Mouse (Mus musculus) ES-Bruce4 (cell line): ENCODE measurements at regions not wholly inside any gene's neighbourhood (a gene's known extent, or its start where the extent isn't known, plus 50 kb on each side); places are given as distances from the start of the nearest gene placed in this dataset.

Experiments
- H3K27ac ChIP-seq: 2 replicates; pipeline ENCODE4 v1.5.1; 2012; ENCODE audit warnings: low read length, inconsistent platforms; ENCODE audit not compliant: insufficient read depth
- H3K27me3 ChIP-seq: 2 replicates; pipeline ENCODE4 v1.6.1; 2012; ENCODE audit warnings: mild to moderate bottlenecking, low read length, inconsistent platforms; ENCODE audit not compliant: control insufficient read depth, poor library complexity, insufficient read depth, severe bottlenecking
- H3K36me3 ChIP-seq: 2 replicates; pipeline ENCODE4 v1.6.1; 2012; ENCODE audit warnings: inconsistent platforms, mild to moderate bottlenecking, low read length, moderate library complexity; ENCODE audit not compliant: control insufficient read depth, poor library complexity, insufficient read depth, severe bottlenecking
- H3K4me1 ChIP-seq: one replicate; pipeline ENCODE4 v1.8.1; 2011; ENCODE audit warnings: low read length; ENCODE audit not compliant: control insufficient read depth, insufficient read depth
- H3K4me3 ChIP-seq: 2 replicates; pipeline ENCODE4 v1.5.1; 2011; ENCODE audit warnings: low read depth, mild to moderate bottlenecking, low read length
- H3K9ac ChIP-seq: 2 replicates; pipeline ENCODE4 v1.6.1; 2012; ENCODE audit warnings: low read depth, mild to moderate bottlenecking, inconsistent platforms; ENCODE audit not compliant: poor library complexity, severe bottlenecking
- H3K9me3 ChIP-seq: replicated peaks from 2 replicates; pipeline ENCODE4 v1.6.1; 2012; ENCODE audit warnings: mild to moderate bottlenecking, low read length, inconsistent platforms; ENCODE audit not compliant: control insufficient read depth, poor library complexity, insufficient read depth, severe bottlenecking
- CTCF ChIP-seq: IDR thresholded peaks from one replicate; pipeline ENCODE4 v1.8.1; 2011; ENCODE audit warnings: low read depth, low read length
- EP300 ChIP-seq: IDR thresholded peaks from 2 replicates; pipeline ENCODE4 v1.6.1; 2011; ENCODE audit warnings: low read depth, low read length; ENCODE audit not compliant: insufficient read depth
- POLR2A ChIP-seq: IDR thresholded peaks from one replicate; pipeline ENCODE4 v1.8.1; 2011; ENCODE audit warnings: low read length; ENCODE audit not compliant: insufficient read depth

DNA sequence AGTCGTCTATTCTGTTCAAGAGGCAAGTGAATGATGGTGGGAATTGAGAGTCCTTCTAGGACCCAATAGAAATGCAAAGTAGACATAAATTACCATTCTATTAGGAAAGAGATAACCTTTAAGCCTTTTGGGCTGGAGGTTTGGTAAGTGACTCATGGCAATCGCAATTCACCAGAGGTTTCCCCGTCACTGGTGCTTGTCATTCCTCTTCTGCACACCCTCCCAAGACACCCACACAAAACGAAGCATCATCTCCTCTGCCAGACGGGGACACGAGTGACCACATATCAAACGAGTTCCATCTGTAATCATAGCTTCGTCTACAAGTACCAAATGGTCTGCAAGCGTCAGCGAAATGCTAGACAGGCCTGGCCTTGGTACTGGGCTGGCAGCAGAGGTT, 601.4 kb upstream of the Sox9 start:
- Histone ChIP-seq H3K4me3 (no peak overlapping the region), H3K27me3 (no peaks in the 10 kb centered on the region), H3K9ac (no peak overlapping the region), H3K36me3 (no peaks in the 10 kb centered on the region), H3K9me3 (no peaks in the 10 kb centered on the region), H3K4me1 (peaks cover 2% of the 10 kb centered on the region), H3K27ac (no peak overlapping the region)
- TF ChIP-seq EP300 (no peak), CTCF (no peak), POLR2A (no peak)

DNA sequence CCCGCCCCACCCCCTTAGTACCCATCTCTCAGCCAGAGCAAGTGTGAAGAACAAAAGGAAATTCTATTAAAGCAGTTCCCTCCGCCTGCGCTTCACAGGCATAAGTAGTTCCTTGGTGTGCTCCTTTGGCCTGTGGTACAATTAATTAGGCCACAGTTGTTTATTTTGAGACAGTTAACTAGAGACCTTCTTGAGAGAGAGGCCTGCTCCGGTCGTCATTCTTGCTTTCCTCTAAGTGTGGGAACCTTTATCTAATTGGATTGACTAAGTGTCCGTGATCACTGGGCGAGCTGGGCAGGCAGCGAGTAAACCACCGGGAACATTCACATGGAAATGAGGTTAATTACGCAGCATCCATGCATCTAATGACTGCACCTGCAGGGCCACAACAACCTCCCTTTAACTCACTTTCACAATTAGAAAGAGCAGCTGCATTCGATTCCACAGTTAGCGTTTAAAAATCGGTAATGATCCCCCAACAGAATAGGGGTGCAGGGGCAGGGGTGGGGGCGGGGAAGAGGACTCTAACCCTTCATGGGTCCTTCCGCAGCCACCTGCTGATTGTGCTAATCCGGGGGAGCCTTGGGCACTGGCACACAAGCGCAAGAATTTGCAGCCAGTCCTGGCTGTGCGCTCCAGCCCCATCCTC, 584.3 kb upstream of the Sox9 start:
- peaks cover 2% of the 10 kb centered on the region; the same call in 1 of the 2 replicates for H3K27me3 ChIP-seq
- TF ChIP-seq EP300 = 0 out of 2 replicates have a peak, but pooled peaks have one; percentile 50
- no peak for TF ChIP-seq CTCF
- H3K9me3 ChIP-seq = no peaks in the 10 kb centered on the region
- no peak overlapping the region for H3K4me3 ChIP-seq
- H3K27ac ChIP-seq = no peak overlapping the region
- H3K9ac ChIP-seq = no peak overlapping the region
- H3K36me3 ChIP-seq = no peaks in the 10 kb centered on the region
- H3K4me1 ChIP-seq = no peaks in the 10 kb centered on the region

- no peaks in the 10 kb centered on the region for H3K4me1 ChIP-seq
- no peak overlapping the region for H3K4me3 ChIP-seq
- H3K9me3 ChIP-seq = no peaks in the 10 kb centered on the region
- H3K27ac ChIP-seq = no peak overlapping the region
- no peaks in the 10 kb centered on the region for H3K27me3 ChIP-seq
- no peak overlapping the region for H3K9ac ChIP-seq
- TF ChIP-seq CTCF = no peak
- no peak for TF ChIP-seq EP300
- TF ChIP-seq POLR2A = no peak
- no peaks in the 10 kb centered on the region for H3K36me3 ChIP-seq
Measured at GRCm38 (mm10) chr11:112204561-112204960, 577.5 kb upstream of the Sox9 start.

DNA sequence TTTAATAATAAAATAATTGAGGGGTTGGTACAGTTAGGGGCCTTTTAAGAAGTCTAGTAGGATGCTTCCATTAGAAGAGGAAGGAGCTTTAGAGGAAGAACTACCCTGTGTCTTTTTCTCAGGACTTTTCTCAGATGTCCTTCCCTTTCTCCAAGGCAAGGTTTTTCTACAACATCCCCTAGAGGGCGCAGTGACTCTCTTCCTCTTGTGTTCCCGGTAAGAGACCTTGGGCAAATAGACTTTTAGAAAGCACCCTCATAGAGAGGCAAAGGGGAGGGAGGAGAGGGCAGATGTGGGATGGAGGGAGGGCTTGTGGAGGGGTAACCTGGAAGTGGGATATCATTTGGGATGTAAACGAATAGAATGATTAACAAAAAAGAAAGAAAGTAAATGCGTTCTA, 572.6 kb upstream of the Sox9 start:
- H3K27me3 ChIP-seq = no peaks in the 10 kb centered on the region
- H3K4me3 ChIP-seq = no peak overlapping the region
- H3K9ac ChIP-seq = no peak overlapping the region
- no peaks in the 10 kb centered on the region for H3K4me1 ChIP-seq
- H3K9me3 ChIP-seq = no peaks in the 10 kb centered on the region
- H3K27ac ChIP-seq = no peak overlapping the region
- H3K36me3 ChIP-seq = no peaks in the 10 kb centered on the region
- TF ChIP-seq EP300 = no peak
- no peak for TF ChIP-seq POLR2A
- peak; percentile 23 for TF ChIP-seq CTCF

GRCm38 (mm10) chr11:112219046-112219720, 562.8 kb upstream of the Sox9 start:
- H3K27ac ChIP-seq = no peak overlapping the region
- TF ChIP-seq EP300 (no peak), CTCF (no peak), POLR2A (no peak)
- no peaks in the 10 kb centered on the region for H3K36me3 ChIP-seq
- peaks cover 2% of the 10 kb centered on the region; the same call in 1 of the 2 replicates for H3K27me3 ChIP-seq
- no peak overlapping the region for H3K9ac ChIP-seq
- H3K4me1 ChIP-seq = no peaks in the 10 kb centered on the region
- no peaks in the 10 kb centered on the region for H3K9me3 ChIP-seq
- H3K4me3 ChIP-seq = no peak overlapping the region

GRCm38 (mm10) chr11:112234492-112235116, 547.4 kb upstream of the Sox9 start:
- TF ChIP-seq EP300 (no peak), POLR2A (no peak), CTCF (no peak)
- no peaks in the 10 kb centered on the region for H3K9me3 ChIP-seq
- H3K9ac ChIP-seq = no peak overlapping the region
- no peak overlapping the region for H3K4me3 ChIP-seq
- no peaks in the 10 kb centered on the region for H3K36me3 ChIP-seq
- peaks cover 1% of the 10 kb centered on the region; the same call in 1 of the 2 replicates for H3K27me3 ChIP-seq
- no peaks in the 10 kb centered on the region for H3K4me1 ChIP-seq
- no peak overlapping the region for H3K27ac ChIP-seq
